Mouse (Mus musculus): ENCODE measurements at regions not wholly inside any gene's neighbourhood (a gene's known extent, or its start where the extent isn't known, plus 50 kb on each side); places are given as distances from the start of the nearest gene placed in this dataset.

- TF ChIP-seq CTCF (IDR thresholded peaks at IDR 0.05; ENCODE audit: low read depth, low read length), result no peak
- TF ChIP-seq POLR2A (IDR thresholded peaks at IDR 0.05; ENCODE audit: borderline replicate concordance, low read depth, low read length), result no peak
- Histone ChIP-seq H3K4me1 (ENCODE audit: control insufficient read depth, insufficient read depth, low read length) (no peaks in the 10 kb centered on the region), H3K4me3 (ENCODE audit: insufficient read depth, low read length) (no peak overlapping the region), H3K27ac (ENCODE audit: insufficient read depth, low read depth, low read length) (no peak overlapping the region)
These were observed 152.2 kb upstream of the Prr30 start for GRCm38 (mm10) chr14:101352046-101353008.

GRCm38 (mm10) chr14:101340331-101340730, 140.2 kb upstream of the Prr30 start:
- Histone ChIP-seq H3K27ac (ENCODE audit: insufficient read depth, low read depth, low read length) (no peak overlapping the region), H3K4me1 (ENCODE audit: control insufficient read depth, insufficient read depth, low read length) (no peaks in the 10 kb centered on the region), H3K4me3 (ENCODE audit: insufficient read depth, low read length) (no peak overlapping the region)
- TF ChIP-seq CTCF (IDR thresholded peaks at IDR 0.05; ENCODE audit: low read depth, low read length) (no peak), POLR2A (IDR thresholded peaks at IDR 0.05; ENCODE audit: borderline replicate concordance, low read depth, low read length) (no peak)

- H3K27ac ChIP-seq (ENCODE audit: insufficient read depth, low read depth, low read length), result no peak overlapping the region
- H3K4me3 ChIP-seq (ENCODE audit: insufficient read depth, low read length), result no peak overlapping the region
- TF ChIP-seq CTCF (IDR thresholded peaks at IDR 0.05; ENCODE audit: low read depth, low read length), result no peak
- TF ChIP-seq POLR2A (IDR thresholded peaks at IDR 0.05; ENCODE audit: borderline replicate concordance, low read depth, low read length), result no peak
These were observed 131.9 kb upstream of the Prr30 start for GRCm38 (mm10) chr14:101332015-101332414.

GRCm38 (mm10) chr14:101327421-101327820, 127.3 kb upstream of the Prr30 start:
- H3K4me3 ChIP-seq (ENCODE audit: insufficient read depth, low read length), result no peak overlapping the region
- no peak overlapping the region for H3K27ac ChIP-seq (ENCODE audit: insufficient read depth, low read depth, low read length)
- no peaks in the 10 kb centered on the region for H3K4me1 ChIP-seq (ENCODE audit: control insufficient read depth, insufficient read depth, low read length)
- no peak for TF ChIP-seq CTCF (IDR thresholded peaks at IDR 0.05; ENCODE audit: low read depth, low read length)
- no peak for TF ChIP-seq POLR2A (IDR thresholded peaks at IDR 0.05; ENCODE audit: borderline replicate concordance, low read depth, low read length)

More at GRCm38 (mm10) chr14:101332015-101332414, 131.9 kb upstream of the Prr30 start:
- no peaks in the 10 kb centered on the region for H3K4me1 ChIP-seq (ENCODE audit: control insufficient read depth, insufficient read depth, low read length)

- Histone ChIP-seq H3K27ac (ENCODE audit: insufficient read depth, low read depth, low read length) (no peak overlapping the region), H3K4me3 (ENCODE audit: insufficient read depth, low read length) (no peak overlapping the region), H3K4me1 (ENCODE audit: control insufficient read depth, insufficient read depth, low read length) (no peaks in the 10 kb centered on the region)
- TF ChIP-seq POLR2A (IDR thresholded peaks at IDR 0.05; ENCODE audit: borderline replicate concordance, low read depth, low read length), result no peak
- TF ChIP-seq CTCF (IDR thresholded peaks at IDR 0.05; ENCODE audit: low read depth, low read length), result no peak
These were observed 126.4 kb upstream of the Prr30 start for GRCm38 (mm10) chr14:101326477-101326941.

GRCm38 (mm10) chr14:101323361-101323760, 123.2 kb upstream of the Prr30 start:
- TF ChIP-seq CTCF (IDR thresholded peaks at IDR 0.05; ENCODE audit: low read depth, low read length) (no peak), POLR2A (IDR thresholded peaks at IDR 0.05; ENCODE audit: borderline replicate concordance, low read depth, low read length) (no peak)
- Histone ChIP-seq H3K4me3 (ENCODE audit: insufficient read depth, low read length) (no peak overlapping the region), H3K27ac (ENCODE audit: insufficient read depth, low read depth, low read length) (no peak overlapping the region), H3K4me1 (ENCODE audit: control insufficient read depth, insufficient read depth, low read length) (no peaks in the 10 kb centered on the region)

- Histone ChIP-seq H3K4me3 (ENCODE audit: insufficient read depth, low read length) (no peak overlapping the region), H3K4me1 (ENCODE audit: control insufficient read depth, insufficient read depth, low read length) (no peaks in the 10 kb centered on the region), H3K27ac (ENCODE audit: insufficient read depth, low read depth, low read length) (no peak overlapping the region)
- TF ChIP-seq CTCF (IDR thresholded peaks at IDR 0.05; ENCODE audit: low read depth, low read length) (no peak), POLR2A (IDR thresholded peaks at IDR 0.05; ENCODE audit: borderline replicate concordance, low read depth, low read length) (no peak)
These were observed 107.8 kb upstream of the Prr30 start for GRCm38 (mm10) chr14:101307920-101308319.

- H3K4me3 ChIP-seq (ENCODE audit: insufficient read depth, low read length), result no peak overlapping the region
- no peak overlapping the region for H3K27ac ChIP-seq (ENCODE audit: insufficient read depth, low read depth, low read length)
- no peak for TF ChIP-seq CTCF (IDR thresholded peaks at IDR 0.05; ENCODE audit: low read depth, low read length)
- no peak for TF ChIP-seq POLR2A (IDR thresholded peaks at IDR 0.05; ENCODE audit: borderline replicate concordance, low read depth, low read length)
- H3K4me1 ChIP-seq (ENCODE audit: control insufficient read depth, insufficient read depth, low read length), result no peaks in the 10 kb centered on the region
These were observed 104.4 kb upstream of the Prr30 start for GRCm38 (mm10) chr14:101304487-101305032.

- TF ChIP-seq POLR2A (IDR thresholded peaks at IDR 0.05; ENCODE audit: borderline replicate concordance, low read depth, low read length) (no peak), CTCF (IDR thresholded peaks at IDR 0.05; ENCODE audit: low read depth, low read length) (no peak)
- H3K4me1 ChIP-seq (ENCODE audit: control insufficient read depth, insufficient read depth, low read length), result no peaks in the 10 kb centered on the region
- H3K4me3 ChIP-seq (ENCODE audit: insufficient read depth, low read length), result no peak overlapping the region
- no peak overlapping the region for H3K27ac ChIP-seq (ENCODE audit: insufficient read depth, low read depth, low read length)
These were observed 97.7 kb upstream of the Prr30 start for GRCm38 (mm10) chr14:101297841-101298240.

- no peak overlapping the region for H3K4me3 ChIP-seq (ENCODE audit: insufficient read depth, low read length)
- no peaks in the 10 kb centered on the region for H3K4me1 ChIP-seq (ENCODE audit: control insufficient read depth, insufficient read depth, low read length)
- H3K27ac ChIP-seq (ENCODE audit: insufficient read depth, low read depth, low read length), result no peak overlapping the region
- no peak for TF ChIP-seq CTCF (IDR thresholded peaks at IDR 0.05; ENCODE audit: low read depth, low read length)
- TF ChIP-seq POLR2A (IDR thresholded peaks at IDR 0.05; ENCODE audit: borderline replicate concordance, low read depth, low read length), result no peak
These were observed 94.6 kb upstream of the Prr30 start for GRCm38 (mm10) chr14:101294693-101295092.

All from bone marrow macrophage, adult 2 months (primary cell).